Mouse (Mus musculus): ENCODE results near the gene Pax5. TPM values are rescaled to one million over a fixed set of nuclear protein-coding genes. Genes with fewer than 3 reads are reported as not detected.

The Pax5 gene
- polyA plus RNA-seq, 1 experiment from 2014 or later: 1.5 TPM

- Histone ChIP-seq H3K4me1 (ENCODE audit: control insufficient read depth, insufficient read depth, low read length) (peaks cover 17% of the 10 kb centered on the region), H3K9me3 (ENCODE audit: control insufficient read depth, low read length) (no peaks in the 10 kb centered on the region), H3K27ac (ENCODE audit: low read depth, low read length) (0 out of 2 replicates have a peak overlapping the region, but pooled peaks have one; percentile 44), H3K36me3 (ENCODE audit: control insufficient read depth, insufficient read depth, low read length) (no peaks in the 10 kb centered on the region), H3K4me2 (ENCODE audit: low read depth, low read length) (peak overlapping the region; percentile 18; the same call in 1 of the 2 replicates), H3K27me3 (ENCODE audit: control insufficient read depth, insufficient read depth, low read length) (no peaks in the 10 kb centered on the region), H3K9ac (replicated peaks; ENCODE audit: low read depth, low read length) (no peak overlapping the region), H3K4me3 (ENCODE audit: low read depth, low read length) (no peak overlapping the region)
- 17% methylated on average over 25 of the region's 25 CpGs for WGBS
- ATAC-seq (ENCODE audit: low read depth): peak; percentile 70
Measured at GRCm38 (mm10) chr4:44508386-44509226, 201.7 kb downstream of the Pax5 start.

- H3K27ac ChIP-seq (ENCODE audit: low read depth, low read length): 0 out of 2 replicates have a peak overlapping the region, but pooled peaks have one; percentile 44
Measured at GRCm38 (mm10) chr4:44507861-44508260, 202.4 kb downstream of the Pax5 start.

GRCm38 (mm10) chr4:44504998-44505397 is 205.3 kb downstream of the Pax5 start:
- Histone ChIP-seq H3K4me1 (ENCODE audit: control insufficient read depth, insufficient read depth, low read length) (peaks cover 20% of the 10 kb centered on the region), H3K9me3 (ENCODE audit: control insufficient read depth, low read length) (no peaks in the 10 kb centered on the region), H3K36me3 (ENCODE audit: control insufficient read depth, insufficient read depth, low read length) (no peaks in the 10 kb centered on the region), H3K4me2 (ENCODE audit: low read depth, low read length) (no peak overlapping the region), H3K4me3 (ENCODE audit: low read depth, low read length) (no peak overlapping the region), H3K9ac (replicated peaks; ENCODE audit: low read depth, low read length) (no peak overlapping the region), H3K27ac (ENCODE audit: low read depth, low read length) (no peak overlapping the region), H3K27me3 (ENCODE audit: control insufficient read depth, insufficient read depth, low read length) (no peaks in the 10 kb centered on the region)
- ATAC-seq (ENCODE audit: low read depth): no peak
- WGBS: 75% methylated on average over 7 of the region's 7 CpGs

More at GRCm38 (mm10) chr4:44507861-44508260, 202.4 kb downstream of the Pax5 start:
- Histone ChIP-seq H3K36me3 (ENCODE audit: control insufficient read depth, insufficient read depth, low read length) (no peaks in the 10 kb centered on the region), H3K27me3 (ENCODE audit: control insufficient read depth, insufficient read depth, low read length) (no peaks in the 10 kb centered on the region), H3K9ac (replicated peaks; ENCODE audit: low read depth, low read length) (no peak overlapping the region), H3K4me2 (ENCODE audit: low read depth, low read length) (peak overlapping the region; percentile 18; the same call in 1 of the 2 replicates), H3K4me1 (ENCODE audit: control insufficient read depth, insufficient read depth, low read length) (peaks cover 17% of the 10 kb centered on the region), H3K4me3 (ENCODE audit: low read depth, low read length) (no peak overlapping the region), H3K9me3 (ENCODE audit: control insufficient read depth, low read length) (no peaks in the 10 kb centered on the region)
- no peak for ATAC-seq (ENCODE audit: low read depth)
- WGBS: 17% methylated on average over 14 of the region's 14 CpGs

GRCm38 (mm10) chr4:44502196-44502867 is 208.0 kb downstream of the Pax5 start:
- no peak overlapping the region for H3K27ac ChIP-seq (ENCODE audit: low read depth, low read length)
- H3K9me3 ChIP-seq (ENCODE audit: control insufficient read depth, low read length): no peaks in the 10 kb centered on the region
- no peak overlapping the region for H3K4me3 ChIP-seq (ENCODE audit: low read depth, low read length)
- no peaks in the 10 kb centered on the region for H3K36me3 ChIP-seq (ENCODE audit: control insufficient read depth, insufficient read depth, low read length)
- ATAC-seq (ENCODE audit: low read depth): no peak
- no peak overlapping the region for H3K4me2 ChIP-seq (ENCODE audit: low read depth, low read length)
- H3K9ac ChIP-seq (replicated peaks; ENCODE audit: low read depth, low read length): no peak overlapping the region
- 30% methylated on average over 9 of the region's 9 CpGs for WGBS
- H3K4me1 ChIP-seq (ENCODE audit: control insufficient read depth, insufficient read depth, low read length): peaks cover 4% of the 10 kb centered on the region; the same call in 1 of the 2 replicates
- no peaks in the 10 kb centered on the region for H3K27me3 ChIP-seq (ENCODE audit: control insufficient read depth, insufficient read depth, low read length)

GRCm38 (mm10) chr4:44498156-44498555 is 212.1 kb downstream of the Pax5 start:
- H3K27me3 ChIP-seq (ENCODE audit: control insufficient read depth, insufficient read depth, low read length): no peaks in the 10 kb centered on the region
- H3K9me3 ChIP-seq (ENCODE audit: control insufficient read depth, low read length): no peaks in the 10 kb centered on the region
- WGBS: 78% methylated on average over 5 of the region's 5 CpGs
- H3K4me1 ChIP-seq (ENCODE audit: control insufficient read depth, insufficient read depth, low read length): peaks cover 4% of the 10 kb centered on the region; the same call in 1 of the 2 replicates
- no peak for ATAC-seq (ENCODE audit: low read depth)
- no peak overlapping the region for H3K27ac ChIP-seq (ENCODE audit: low read depth, low read length)
- no peaks in the 10 kb centered on the region for H3K36me3 ChIP-seq (ENCODE audit: control insufficient read depth, insufficient read depth, low read length)
- H3K4me3 ChIP-seq (ENCODE audit: low read depth, low read length): no peak overlapping the region
- no peak overlapping the region for H3K4me2 ChIP-seq (ENCODE audit: low read depth, low read length)
- no peak overlapping the region for H3K9ac ChIP-seq (replicated peaks; ENCODE audit: low read depth, low read length)

GRCm38 (mm10) chr4:44495836-44496235 is 214.5 kb downstream of the Pax5 start:
- no peaks in the 10 kb centered on the region for H3K9me3 ChIP-seq (ENCODE audit: control insufficient read depth, low read length)
- H3K4me3 ChIP-seq (ENCODE audit: low read depth, low read length): no peak overlapping the region
- whole genome bisulfite sequencing: 91% methylated on average over 2 of the region's 2 CpGs
- no peaks in the 10 kb centered on the region for H3K27me3 ChIP-seq (ENCODE audit: control insufficient read depth, insufficient read depth, low read length)
- H3K9ac ChIP-seq (replicated peaks; ENCODE audit: low read depth, low read length): no peak overlapping the region
- no peaks in the 10 kb centered on the region for H3K36me3 ChIP-seq (ENCODE audit: control insufficient read depth, insufficient read depth, low read length)
- no peak overlapping the region for H3K27ac ChIP-seq (ENCODE audit: low read depth, low read length)
- H3K4me2 ChIP-seq (ENCODE audit: low read depth, low read length): no peak overlapping the region
- no peak for ATAC-seq (ENCODE audit: low read depth)
- 0 out of 2 replicates have a peak, but pooled peaks cover 3% of the 10 kb centered on the region for H3K4me1 ChIP-seq (ENCODE audit: control insufficient read depth, insufficient read depth, low read length)

GRCm38 (mm10) chr4:44493756-44494155 is 216.5 kb downstream of the Pax5 start:
- Histone ChIP-seq H3K27me3 (ENCODE audit: control insufficient read depth, insufficient read depth, low read length) (no peaks in the 10 kb centered on the region), H3K9ac (replicated peaks; ENCODE audit: low read depth, low read length) (no peak overlapping the region), H3K4me1 (ENCODE audit: control insufficient read depth, insufficient read depth, low read length) (0 out of 2 replicates have a peak, but pooled peaks cover 3% of the 10 kb centered on the region), H3K36me3 (ENCODE audit: control insufficient read depth, insufficient read depth, low read length) (no peaks in the 10 kb centered on the region), H3K4me2 (ENCODE audit: low read depth, low read length) (no peak overlapping the region), H3K4me3 (ENCODE audit: low read depth, low read length) (no peak overlapping the region), H3K9me3 (ENCODE audit: control insufficient read depth, low read length) (no peaks in the 10 kb centered on the region), H3K27ac (ENCODE audit: low read depth, low read length) (no peak overlapping the region)
- 77% methylated on average over 6 of the region's 6 CpGs for WGBS
- ATAC-seq (ENCODE audit: low read depth): no peak

GRCm38 (mm10) chr4:44490872-44491271 is 219.4 kb downstream of the Pax5 start:
- H3K4me2 ChIP-seq (ENCODE audit: low read depth, low read length): no peak overlapping the region
- WGBS: 30% methylated on average over 6 of the region's 6 CpGs
- H3K36me3 ChIP-seq (ENCODE audit: control insufficient read depth, insufficient read depth, low read length): no peaks in the 10 kb centered on the region
- no peaks in the 10 kb centered on the region for H3K9me3 ChIP-seq (ENCODE audit: control insufficient read depth, low read length)
- ATAC-seq (ENCODE audit: low read depth): peak; percentile 24; the same call in 1 of the 2 replicates
- no peaks in the 10 kb centered on the region for H3K27me3 ChIP-seq (ENCODE audit: control insufficient read depth, insufficient read depth, low read length)
- no peak overlapping the region for H3K9ac ChIP-seq (replicated peaks; ENCODE audit: low read depth, low read length)
- H3K4me3 ChIP-seq (ENCODE audit: low read depth, low read length): no peak overlapping the region
- 0 out of 2 replicates have a peak, but pooled peaks cover 8% of the 10 kb centered on the region for H3K4me1 ChIP-seq (ENCODE audit: control insufficient read depth, insufficient read depth, low read length)
- H3K27ac ChIP-seq (ENCODE audit: low read depth, low read length): no peak overlapping the region
